Mouse (Mus musculus): ENCODE data around the gene Phkg2.

GRCm38 (mm10) chr7:127611561-127611960, 38.4 kb downstream of the Phkg2 start:
- no peak for TF ChIP-seq CTCF (IDR thresholded peaks at IDR 0.05; ENCODE audit: borderline replicate concordance, control insufficient read depth, extremely low read depth, insufficient read depth, low read length, poor library complexity)
- no peak for TF ChIP-seq POLR2A (IDR thresholded peaks at IDR 0.05; ENCODE audit: control insufficient read depth, extremely low read depth, insufficient read depth, low read length, poor library complexity)
